Mouse (Mus musculus) cortical plate, adult 2 months (tissue): ENCODE results near the gene Olfr544.

Source experiments
- CTCF ChIP-seq: fragments of 200-500 bp; IDR thresholded peaks from 2 replicates; pipeline ENCODE4 v1.5.1; 2011; ENCODE audit warnings: mild to moderate bottlenecking, control low read depth, low read length; ENCODE audit not compliant: insufficient read depth; ENCODE audit errors: extremely low read depth
- POLR2A ChIP-seq: fragments of 200-500 bp; IDR thresholded peaks from 2 replicates; pipeline ENCODE4 v1.6.1; 2011; ENCODE audit warnings: mild to moderate bottlenecking, low read length, control low read depth; ENCODE audit not compliant: insufficient read depth; ENCODE audit errors: extremely low read depth

GRCm38 (mm10) chr7:102508666-102509065, 20.6 kb upstream of the Olfr544 start:
- TF ChIP-seq CTCF = no peak
- TF ChIP-seq POLR2A = no peak
